Mouse (Mus musculus) liver, embryonic 11.5 days (tissue): ENCODE measurements at regions not wholly inside any gene's neighbourhood (a gene's known extent, or its start where the extent isn't known, plus 50 kb on each side); places are given as distances from the start of the nearest gene placed in this dataset.

ENCODE experiments used
- ATAC-seq: fragments of 200-750 bp; cut with Nextera tagmentation; replicated peaks from 2 replicates; pipeline ENCODE4 v1.8.0; 2017; ENCODE audit warnings: moderate number of reproducible peaks, mild to moderate bottlenecking, moderate TSS enrichment, moderate library complexity; ENCODE audit not compliant: low FRiP score
- DNase-seq: peaks from one replicate; pipeline ENCODE4 v3.0.0-alpha.2; 2017; ENCODE audit warnings: low spot score
- H3K27ac ChIP-seq: fragments of 300-500 bp; sonication (generic); 2 replicates; pipeline ENCODE4 v1.5.1; 2014; ENCODE audit warnings: mild to moderate bottlenecking, low read depth, low read length, control low read depth
- H3K27me3 ChIP-seq: fragments of 300-500 bp; sonication (generic); replicated peaks from 2 replicates; pipeline ENCODE4 v1.6.1; 2014; ENCODE audit warnings: low read length, mixed read lengths; ENCODE audit not compliant: control insufficient read depth, insufficient read depth
- H3K36me3 ChIP-seq: fragments of 300-500 bp; sonication (generic); 2 replicates; pipeline ENCODE4 v1.6.1; 2014; ENCODE audit warnings: mild to moderate bottlenecking, low read length, moderate library complexity, mixed read lengths; ENCODE audit not compliant: control insufficient read depth, insufficient read depth
- H3K4me1 ChIP-seq: fragments of 300-500 bp; sonication (generic); replicated peaks from 2 replicates; pipeline ENCODE4 v1.6.1; 2014; ENCODE audit warnings: low read length, mixed read lengths; ENCODE audit not compliant: control insufficient read depth, insufficient read depth
- H3K4me2 ChIP-seq: fragments of 300-500 bp; sonication (generic); 2 replicates; pipeline ENCODE4 v1.6.1; 2014; ENCODE audit warnings: mild to moderate bottlenecking, control low read depth, moderate library complexity
- H3K4me3 ChIP-seq: fragments of 300-500 bp; sonication (generic); 2 replicates; pipeline ENCODE4 v1.5.1; 2014; ENCODE audit warnings: low read depth, low read length, control low read depth
- H3K9ac ChIP-seq: fragments of 300-500 bp; sonication (generic); 2 replicates; pipeline ENCODE4 v1.6.1; 2014; ENCODE audit warnings: low read depth, low read length, control low read depth
- H3K9me3 ChIP-seq: fragments of 300-500 bp; sonication (generic); 2 replicates; pipeline ENCODE4 v1.6.1; 2016; ENCODE audit warnings: low read length, inconsistent platforms, mixed read lengths; ENCODE audit not compliant: control insufficient read depth
- WGBS: fragments of 180-500 bp; shearing (Covaris S2); extraction: QIAGEN DNeasy Blood & Tissue Kit; methylation state at CpG from one replicate; pipeline ENCODE4 v1.1.7; 2014; 5-methylcytosine and 5-hydroxymethylcytosine counted together

GRCm38 (mm10) chr15:38351701-38352100 is 926.3 kb downstream of the 4930447A16Rik start:
- 51% methylated on average over 3 of the region's 3 CpGs for WGBS
- H3K9ac ChIP-seq = no peak overlapping the region
- H3K27ac ChIP-seq = no peak overlapping the region
- H3K9me3 ChIP-seq = no peaks in the 10 kb centered on the region
- ATAC-seq (no peak), DNase-seq (no peak)
- H3K4me1 ChIP-seq = no peaks in the 10 kb centered on the region
- no peak overlapping the region for H3K4me2 ChIP-seq
- no peak overlapping the region for H3K4me3 ChIP-seq
- no peaks in the 10 kb centered on the region for H3K27me3 ChIP-seq
- no peaks in the 10 kb centered on the region for H3K36me3 ChIP-seq

- no peaks in the 10 kb centered on the region for H3K27me3 ChIP-seq
- H3K4me3 ChIP-seq = no peak overlapping the region
- no peak overlapping the region for H3K4me2 ChIP-seq
- H3K4me1 ChIP-seq = no peaks in the 10 kb centered on the region
- no peaks in the 10 kb centered on the region for H3K36me3 ChIP-seq
- ATAC-seq (no peak), DNase-seq (no peak)
- H3K9ac ChIP-seq = no peak overlapping the region
- WGBS = 77% methylated on average over 4 of the region's 4 CpGs
- no peaks in the 10 kb centered on the region for H3K9me3 ChIP-seq
- no peak overlapping the region for H3K27ac ChIP-seq
Measured at GRCm38 (mm10) chr15:38353371-38353770, 928.0 kb downstream of the 4930447A16Rik start.

GRCm38 (mm10) chr15:38359053-38359452 is 933.7 kb downstream of the 4930447A16Rik start:
- ATAC-seq = no peak
- no peak overlapping the region for H3K4me2 ChIP-seq
- H3K36me3 ChIP-seq = no peaks in the 10 kb centered on the region
- DNase-seq = no peak
- H3K4me3 ChIP-seq = no peak overlapping the region
- no peaks in the 10 kb centered on the region for H3K9me3 ChIP-seq
- H3K27ac ChIP-seq = no peak overlapping the region
- 72% methylated on average over 3 of the region's 3 CpGs for WGBS
- no peaks in the 10 kb centered on the region for H3K4me1 ChIP-seq
- no peaks in the 10 kb centered on the region for H3K27me3 ChIP-seq
- H3K9ac ChIP-seq = no peak overlapping the region

GRCm38 (mm10) chr15:38363522-38363921 is 938.2 kb downstream of the 4930447A16Rik start:
- WGBS = 81% methylated on average over 5 of the region's 5 CpGs
- Histone ChIP-seq H3K4me3 (no peak overlapping the region), H3K27me3 (no peaks in the 10 kb centered on the region), H3K27ac (no peak overlapping the region), H3K4me1 (no peaks in the 10 kb centered on the region), H3K9ac (no peak overlapping the region), H3K4me2 (no peak overlapping the region), H3K36me3 (no peaks in the 10 kb centered on the region), H3K9me3 (no peaks in the 10 kb centered on the region)
- DNase-seq = no peak
- ATAC-seq = no peak

- Histone ChIP-seq H3K4me2 (no peak overlapping the region), H3K36me3 (no peaks in the 10 kb centered on the region), H3K4me3 (no peak overlapping the region), H3K27me3 (no peaks in the 10 kb centered on the region), H3K27ac (no peak overlapping the region), H3K4me1 (no peaks in the 10 kb centered on the region), H3K9ac (no peak overlapping the region), H3K9me3 (no peaks in the 10 kb centered on the region)
- no peak for DNase-seq
- 58% methylated on average over 3 of the region's 3 CpGs for WGBS
- ATAC-seq = no peak
Measured at GRCm38 (mm10) chr15:38364014-38364413, 938.7 kb downstream of the 4930447A16Rik start.

- Histone ChIP-seq H3K4me1 (no peaks in the 10 kb centered on the region), H3K27me3 (no peaks in the 10 kb centered on the region), H3K9ac (no peak overlapping the region), H3K9me3 (no peaks in the 10 kb centered on the region), H3K36me3 (no peaks in the 10 kb centered on the region), H3K4me2 (no peak overlapping the region), H3K27ac (no peak overlapping the region), H3K4me3 (no peak overlapping the region)
- 89% methylated on average over 5 of the region's 5 CpGs for WGBS
- DNase-seq (no peak), ATAC-seq (no peak)
Measured at GRCm38 (mm10) chr15:38367643-38368042, 942.3 kb downstream of the 4930447A16Rik start.

- Histone ChIP-seq H3K27ac (no peak overlapping the region), H3K4me2 (no peak overlapping the region), H3K4me3 (no peak overlapping the region), H3K9me3 (no peaks in the 10 kb centered on the region), H3K36me3 (no peaks in the 10 kb centered on the region), H3K4me1 (no peaks in the 10 kb centered on the region), H3K27me3 (no peaks in the 10 kb centered on the region), H3K9ac (no peak overlapping the region)
- DNase-seq (no peak), ATAC-seq (no peak)
- 86% methylated on average over 4 of the region's 4 CpGs for WGBS
Measured at GRCm38 (mm10) chr15:38368291-38368690, 942.9 kb downstream of the 4930447A16Rik start.

- Histone ChIP-seq H3K9ac (no peak overlapping the region), H3K4me3 (no peak overlapping the region), H3K4me1 (peaks cover 6% of the 10 kb centered on the region; the same call in 1 of the 2 replicates), H3K27ac (no peak overlapping the region), H3K9me3 (no peaks in the 10 kb centered on the region), H3K27me3 (no peaks in the 10 kb centered on the region), H3K4me2 (no peak overlapping the region), H3K36me3 (no peaks in the 10 kb centered on the region)
- ATAC-seq (no peak), DNase-seq (no peak)
- 69% methylated on average over 12 of the region's 12 CpGs for WGBS
Measured at GRCm38 (mm10) chr15:38371404-38372090, 946.2 kb downstream of the 4930447A16Rik start.

- Histone ChIP-seq H3K9ac (0 out of 2 replicates have a peak overlapping the region, but pooled peaks have one; percentile 1), H3K27me3 (no peaks in the 10 kb centered on the region), H3K4me1 (peaks cover 6% of the 10 kb centered on the region; the same call in 1 of the 2 replicates), H3K27ac (no peak overlapping the region), H3K9me3 (no peaks in the 10 kb centered on the region), H3K4me2 (peak overlapping the region; percentile 40), H3K4me3 (0 out of 2 replicates have a peak overlapping the region, but pooled peaks have one; percentile 11), H3K36me3 (no peaks in the 10 kb centered on the region)
- 8% methylated on average over 20 of the region's 21 CpGs for WGBS
- peak; percentile 76 for ATAC-seq
- peak; percentile 72 for DNase-seq
Measured at GRCm38 (mm10) chr15:38373797-38374196, 948.4 kb downstream of the 4930447A16Rik start.
